Comparison of ENCODE assay signal across 9 mouse cellular contexts in the genomic region with DNA sequence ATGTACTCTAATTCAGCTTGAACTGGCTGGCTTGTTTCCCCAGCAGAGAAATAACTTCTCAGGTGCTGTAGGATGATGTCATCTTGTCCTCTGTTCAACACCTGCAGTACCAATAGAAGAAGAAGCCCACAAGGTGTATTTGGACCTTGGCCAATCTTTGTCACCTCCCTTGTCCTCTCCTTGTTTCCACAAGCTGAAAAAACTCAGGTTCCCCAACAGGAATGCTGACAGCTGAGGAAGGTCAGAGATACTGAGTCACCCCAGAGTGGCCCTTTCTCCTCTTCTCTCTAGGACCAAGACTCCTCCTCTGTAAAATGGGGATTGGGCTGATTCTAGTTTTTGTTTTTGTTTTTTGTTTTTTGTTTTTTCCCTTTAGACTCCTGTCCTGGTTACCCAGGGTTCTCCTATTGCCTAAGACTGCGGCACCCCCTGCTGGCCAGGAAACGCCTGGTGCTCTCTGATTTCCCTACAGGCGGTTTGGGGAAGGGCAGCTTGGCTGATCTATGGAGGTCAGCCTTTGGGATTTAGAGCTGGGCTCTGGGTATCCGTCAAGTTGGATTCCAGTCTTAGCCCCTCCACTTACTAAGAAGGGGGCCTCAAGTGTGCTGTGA. TPM values are rescaled to one million over a fixed set of nuclear protein-coding genes. Genes with fewer than 3 reads are reported as not detected.
DNase-seq lines count a peak whose midpoint lies in the region; ATAC-seq and TF ChIP-seq lines count a peak whose summit lies in the region.
"Had no signal": no experiment of that assay in that cellular context is flagged by ENCODE, and none has a peak within 500 bp of the region (broad histone marks: within the 10 kb centered on the region; RNA-seq: fewer than 3 reads in every experiment).

No protein-coding gene starts in this region.

- H3K4me1 ChIP-seq in MEL (ENCODE audit: control insufficient read depth in 1 of 2, insufficient read depth in 2 of 2, low read length in 2 of 2): no peaks in the 10 kb centered on the region; a peak in 1 of 4 replicates
- no peaks in the 10 kb centered on the region for H3K4me1 ChIP-seq in forebrain, embryonic 14.5 days (ENCODE audit: control insufficient read depth, insufficient read depth, low read length)

- DNase-seq in MEL (ENCODE audit: low read depth, low spot score): peak; percentile 88
- DNase-seq in c-Kit-positive CD71-positive TER-119-positive erythroid progenitor cells, embryonic 14.5 days (ENCODE audit: low spot score): peak; percentile 59
- DNase-seq in forebrain, embryonic 14.5 days (ENCODE audit: low spot score): peak; percentile 86
- peak; percentile 93 for DNase-seq in heart, postnatal 4 days
- DNase-seq in layer of hippocampus, postnatal 10 days (ENCODE audit: low spot score in 2 of 2): peak; percentile 88 to 91
- DNase-seq in lung, postnatal 14 days: peak; percentile 93
- peak; percentile 84 to 85 for DNase-seq in right cerebral cortex, adult 2 months (ENCODE audit: low spot score in 2 of 2)
- DNase-seq in urinary bladder, postnatal 10 days (ENCODE audit: low spot score): peak; percentile 66

- no peaks in the 10 kb centered on the region for H3K9me3 ChIP-seq in MEL (replicated peaks; ENCODE audit: insufficient read depth, low read length)
- H3K9me3 ChIP-seq in forebrain, embryonic 14.5 days (replicated peaks; ENCODE audit: control insufficient read depth, low read length): no peaks in the 10 kb centered on the region
- H3K9me3 ChIP-seq: megakaryocyte, embryonic 14.5 days had no signal

- peak; percentile 98 for TF ChIP-seq RAD21 in MEL (IDR thresholded peaks at IDR 0.05; ENCODE audit: low read depth, low read length)

- no peaks in the 10 kb centered on the region; a peak in 1 of 4 replicates for H3K27me3 ChIP-seq in MEL (ENCODE audit: control insufficient read depth in 1 of 2, insufficient read depth in 2 of 2, low read length in 2 of 2)
- no peaks in the 10 kb centered on the region for H3K27me3 ChIP-seq in forebrain, embryonic 14.5 days (replicated peaks; ENCODE audit: control insufficient read depth, insufficient read depth, low read length)

- peak; percentile 78 for ATAC-seq in forebrain, embryonic 14.5 days

- H3K9ac ChIP-seq in MEL (ENCODE audit: control insufficient read depth, low read depth, low read length, poor library complexity, severe bottlenecking): no peak overlapping the region
- H3K9ac ChIP-seq in forebrain, embryonic 14.5 days (ENCODE audit: low read length): no peak overlapping the region

- TF ChIP-seq EP300 in MEL (IDR thresholded peaks at IDR 0.05; ENCODE audit: low read depth in 1 of 2, low read length in 2 of 2): no peak

- no peak overlapping the region for H3K27ac ChIP-seq in MEL (ENCODE audit: control insufficient read depth, low read depth, low read length)
- no peak overlapping the region for H3K27ac ChIP-seq in forebrain, embryonic 14.5 days (ENCODE audit: low read depth, low read length)

- peak overlapping the region in 1 of 2 experiments; percentile 54; a peak in 1 of 4 replicates for H3K4me3 ChIP-seq in MEL (ENCODE audit: control insufficient read depth in 1 of 2, insufficient read depth in 1 of 2, low read depth in 2 of 2, low read length in 2 of 2)
- H3K4me3 ChIP-seq in forebrain, embryonic 14.5 days (ENCODE audit: low read depth, low read length): no peak overlapping the region
- H3K4me3 ChIP-seq: megakaryocyte, embryonic 14.5 days had no signal

- no peaks in the 10 kb centered on the region for H3K36me3 ChIP-seq in MEL (ENCODE audit: control insufficient read depth in 1 of 2, insufficient read depth in 2 of 2, low read length in 2 of 2)
- H3K36me3 ChIP-seq in forebrain, embryonic 14.5 days (ENCODE audit: control insufficient read depth, insufficient read depth, low read length): no peaks in the 10 kb centered on the region

- TF ChIP-seq POLR2A in MEL (IDR thresholded peaks at IDR 0.05; ENCODE audit: control insufficient read depth in 1 of 2, insufficient read depth in 1 of 2, low read depth in 1 of 2, low read length in 2 of 2, poor library complexity in 1 of 2): no peak

- H3K79me2 ChIP-seq in MEL (ENCODE audit: control insufficient read depth, insufficient read depth, low read length, poor library complexity): no peaks in the 10 kb centered on the region

- H3K4me2 ChIP-seq in forebrain, embryonic 14.5 days (ENCODE audit: low read length): no peak overlapping the region

- WGBS in forebrain, embryonic 14.5 days: 4% methylated on average over 4 of the region's 4 CpGs

- peak in 2 of 3 experiments; percentile 90 to 99; a peak in 4 of 6 replicates for TF ChIP-seq CTCF in MEL (IDR thresholded peaks at IDR 0.05 in 2 of 3, conservative IDR thresholded peaks at IDR 0.05 in 1 of 3; ENCODE audit: control insufficient read depth in 1 of 3, insufficient read depth in 1 of 3, low read depth in 2 of 3, low read length in 3 of 3, poor library complexity in 1 of 3, severe bottlenecking in 1 of 3)

TF ChIP-seq in MEL, 35 proteins besides CTCF, POLR2A, EP300 and RAD21:
- TF ChIP-seq ZC3H11A (IDR thresholded peaks at IDR 0.05; ENCODE audit: low read depth, low read length): peak; percentile 98
- peak; percentile 98 for TF ChIP-seq SMC3 (IDR thresholded peaks at IDR 0.05; ENCODE audit: low read depth, low read length)
- TF ChIP-seq NELFE (IDR thresholded peaks at IDR 0.05; ENCODE audit: low read depth, low read length): no peak
- TF ChIP-seq RCOR1 (IDR thresholded peaks at IDR 0.05; ENCODE audit: low read depth, low read length): no peak
- peak; percentile 58; the same call in 1 of the 2 replicates for TF ChIP-seq ZNF384 (IDR thresholded peaks at IDR 0.05; ENCODE audit: low read depth, low read length)
- TF ChIP-seq SIN3A (IDR thresholded peaks at IDR 0.05; ENCODE audit: low read length): peak; percentile 57; the same call in 1 of the 2 replicates
- TF ChIP-seq JUND (IDR thresholded peaks at IDR 0.05; ENCODE audit: low read depth, low read length): no peak
- TF ChIP-seq USF1 (IDR thresholded peaks at IDR 0.05; ENCODE audit: low read depth, low read length): no peak
- TF ChIP-seq TCF12 (IDR thresholded peaks at IDR 0.05; ENCODE audit: low read depth, low read length): no peak
TF ChIP-seq in MEL: peak in this region for 4.

RNA-seq across cellular contexts. Expression of gene Snn, which starts 26.4 kb away (rescaled TPM):
- 0.42 and 0.73 TPM in 2 replicates for total RNA-seq in MEL (2012; rRNA removed)
- polyA plus RNA-seq in MEL (2012; ENCODE audit: insufficient read depth in 1 of 2, insufficient read length in 2 of 2, low read depth in 1 of 2, low replicate concordance in 2 of 2, missing spikeins in 1 of 2): 1 to 10 TPM in 1 of 2 experiments, not detected in 1; 2.4 TPM
- 170 and 171 TPM in 2 replicates for polyA plus RNA-seq in forebrain, embryonic 14.5 days (2014; fragmentation: Nextera tagmentation; extraction: Ambion mirVana)
- 10 to 100 TPM; 52.5 to 56.6 TPM for total RNA-seq in heart, postnatal 4 days (2021)
- total RNA-seq in layer of hippocampus, postnatal 10 days (2021): 100 to 1,000 TPM; 214 to 235 TPM

RNA-seq across cellular contexts. Expression of gene Litaf, which starts 31.7 kb away (rescaled TPM):
- 25.7 and 27.2 TPM in 2 replicates for total RNA-seq in MEL (2012; rRNA removed)
- 10 to 100 TPM in 1 of 2 experiments, not detected in 1; 50.1 TPM for polyA plus RNA-seq in MEL (2012; ENCODE audit: insufficient read depth in 1 of 2, insufficient read length in 2 of 2, low read depth in 1 of 2, low replicate concordance in 2 of 2, missing spikeins in 1 of 2)
- polyA plus RNA-seq in forebrain, embryonic 14.5 days (2014; fragmentation: Nextera tagmentation; extraction: Ambion mirVana): 41.4 and 44.5 TPM in 2 replicates
- total RNA-seq in heart, postnatal 4 days (2021): 10 to 100 TPM; 50.0 to 60.4 TPM
- total RNA-seq in layer of hippocampus, postnatal 10 days (2021): 10 to 100 TPM; 12.4 to 13.2 TPM

Comparison
In these comparisons a context has a peak if more than half of its experiments do, and no peak if none do; other contexts are left out.
1. RNA of gene Snn, which starts 26.4 kb away (total RNA-seq): 214 to 235 TPM in layer of hippocampus, postnatal 10 days and 52.5 to 56.6 TPM in heart, postnatal 4 days; 0.42 to 0.73 TPM in MEL; every median in the first group is over 10 times any median in the second.
2. Peak in every context shown above with its lines, with median percentiles within 50 percentile points of each other: DNase-seq.